Mouse (Mus musculus): ENCODE data around the gene Tigd2.
A peak's percentile ranks its signal among the peaks of the same experiment; 100 is the strongest.

Gene Tigd2

DNA sequence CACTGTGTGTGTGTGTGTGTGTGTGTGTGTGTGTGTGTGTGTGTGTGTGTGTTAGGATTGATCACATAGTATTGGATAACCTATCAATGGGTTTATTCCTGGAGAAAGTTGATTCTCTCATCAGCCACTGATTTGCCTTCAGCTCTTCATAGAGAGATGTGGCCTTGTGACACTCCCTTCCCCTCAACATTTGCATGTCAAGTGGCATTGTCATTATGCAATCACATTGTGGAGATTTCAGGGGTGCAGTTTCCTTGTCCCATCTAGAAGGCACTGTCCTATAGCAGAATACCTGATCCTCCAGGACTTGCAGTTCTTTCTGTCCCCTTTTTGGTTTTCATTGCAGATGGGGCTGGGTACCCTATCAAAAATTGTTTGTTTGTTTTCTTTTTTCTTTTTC is 41.9 kb downstream of the Tigd2 start:
- peak; percentile 46 for DNase-seq (ENCODE audit: low read depth, low spot score)

DNA sequence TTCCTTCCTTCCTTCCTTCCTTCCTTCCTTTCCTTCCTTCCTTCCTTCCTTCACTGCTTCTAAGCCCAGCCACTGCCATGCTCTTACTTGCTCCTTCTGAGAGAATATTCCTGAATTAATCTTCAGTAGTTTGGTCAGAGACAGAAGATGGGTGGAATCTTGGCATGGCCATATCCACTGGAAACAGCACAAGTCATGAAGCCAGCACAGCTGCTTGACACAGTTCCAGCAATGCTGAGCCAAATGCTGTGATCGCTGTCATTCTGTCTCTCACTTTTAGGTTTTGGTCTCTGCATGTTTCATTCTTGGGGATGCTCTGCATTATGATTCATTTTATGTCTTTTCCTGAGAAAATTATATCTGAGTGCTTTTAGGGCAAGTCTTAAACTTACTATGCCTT is 47.2 kb downstream of the Tigd2 start:
- no peak for DNase-seq (ENCODE audit: low read depth, low spot score)
